Mouse (Mus musculus): ENCODE measurements at regions not wholly inside any gene's neighbourhood (a gene's known extent, or its start where the extent isn't known, plus 50 kb on each side); places are given as distances from the start of the nearest gene placed in this dataset.

- H3K9ac ChIP-seq (ENCODE audit: control insufficient read depth, low read depth, low read length, poor library complexity, severe bottlenecking), result no peak overlapping the region
- H3K4me3 ChIP-seq (ENCODE audit: control insufficient read depth in 1 of 2, insufficient read depth in 1 of 2, low read depth in 2 of 2, low read length in 2 of 2), result no peak overlapping the region
- no peak overlapping the region for H3K27ac ChIP-seq (ENCODE audit: control insufficient read depth, low read depth, low read length)
- no peaks in the 10 kb centered on the region for H3K79me2 ChIP-seq (ENCODE audit: control insufficient read depth, insufficient read depth, low read length, poor library complexity)
- no peaks in the 10 kb centered on the region for H3K4me1 ChIP-seq (ENCODE audit: control insufficient read depth in 1 of 2, insufficient read depth in 2 of 2, low read length in 2 of 2)
- no peaks in the 10 kb centered on the region for H3K27me3 ChIP-seq (ENCODE audit: control insufficient read depth in 1 of 2, insufficient read depth in 2 of 2, low read length in 2 of 2)
- no peak for TF ChIP-seq ZMIZ1 (IDR thresholded peaks at IDR 0.05; ENCODE audit: low read depth, low read length)
- TF ChIP-seq RAD21 (IDR thresholded peaks at IDR 0.05; ENCODE audit: low read depth, low read length), result peak; percentile 24
- TF ChIP-seq ZC3H11A (IDR thresholded peaks at IDR 0.05; ENCODE audit: low read depth, low read length), result 0 out of 2 replicates have a peak, but pooled peaks have one; percentile 16
- TF ChIP-seq CTCF (IDR thresholded peaks at IDR 0.05 in 2 of 3, conservative IDR thresholded peaks at IDR 0.05 in 1 of 3; ENCODE audit: control insufficient read depth in 1 of 3, insufficient read depth in 1 of 3, low read depth in 2 of 3, low read length in 3 of 3, poor library complexity in 1 of 3, severe bottlenecking in 1 of 3), result peak; percentile 54 to 74 (median 55)
- no peak for TF ChIP-seq HCFC1 (IDR thresholded peaks at IDR 0.05; ENCODE audit: low read depth, low read length)
- TF ChIP-seq SMC3 (IDR thresholded peaks at IDR 0.05; ENCODE audit: low read depth, low read length), result peak; percentile 40
- no peaks in the 10 kb centered on the region for H3K36me3 ChIP-seq (ENCODE audit: control insufficient read depth in 1 of 2, insufficient read depth in 2 of 2, low read length in 2 of 2)
- no peaks in the 10 kb centered on the region for H3K9me3 ChIP-seq (replicated peaks; ENCODE audit: insufficient read depth, low read length)
- peak; percentile 27 for DNase-seq (ENCODE audit: low read depth, low spot score)
Observed at GRCm38 (mm10) chr16:77989139-77989538, 312.1 kb upstream of the Cxadr start.

DNA sequence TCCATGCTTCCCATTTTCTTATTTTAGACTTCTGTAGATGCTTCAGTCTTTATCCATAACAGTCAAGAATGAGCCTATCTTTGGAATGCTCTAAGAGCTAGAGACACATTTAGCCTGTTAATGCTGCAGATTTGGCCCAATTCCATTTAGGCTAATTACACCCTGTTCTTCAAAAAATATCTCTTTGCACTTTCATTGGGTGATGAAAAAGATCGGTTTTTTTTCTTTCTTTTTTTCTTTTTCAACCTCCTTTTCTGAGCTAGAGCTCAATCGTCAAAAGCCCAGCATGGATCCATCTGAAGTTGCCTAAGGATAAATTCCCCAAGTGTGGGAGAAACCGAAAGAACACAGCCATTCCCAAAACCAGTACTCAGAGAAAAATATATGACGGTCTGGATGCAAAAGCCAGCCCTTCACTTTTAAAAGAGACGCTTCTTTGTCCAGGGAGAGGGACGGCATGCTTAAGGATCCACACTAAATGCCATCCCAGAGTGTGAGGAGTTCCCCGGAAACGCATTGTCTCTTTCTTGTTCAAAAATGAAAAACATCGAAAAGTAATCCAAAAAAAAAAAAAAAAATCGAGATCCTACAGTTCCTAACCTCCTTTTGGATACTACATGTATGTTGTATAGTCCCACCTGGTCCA is 314.3 kb upstream of the Cxadr start:
- no peaks in the 10 kb centered on the region for H3K9me3 ChIP-seq (replicated peaks; ENCODE audit: insufficient read depth, low read length)
- H3K4me3 ChIP-seq (ENCODE audit: control insufficient read depth in 1 of 2, insufficient read depth in 1 of 2, low read depth in 2 of 2, low read length in 2 of 2), result no peak overlapping the region
- H3K27ac ChIP-seq (ENCODE audit: control insufficient read depth, low read depth, low read length), result no peak overlapping the region
- no peaks in the 10 kb centered on the region for H3K36me3 ChIP-seq (ENCODE audit: control insufficient read depth in 1 of 2, insufficient read depth in 2 of 2, low read length in 2 of 2)
- no peaks in the 10 kb centered on the region for H3K4me1 ChIP-seq (ENCODE audit: control insufficient read depth in 1 of 2, insufficient read depth in 2 of 2, low read length in 2 of 2)
- TF ChIP-seq E2F4 (IDR thresholded peaks at IDR 0.05; ENCODE audit: borderline replicate concordance, low read depth, low read length), result no peak
- H3K79me2 ChIP-seq (ENCODE audit: control insufficient read depth, insufficient read depth, low read length, poor library complexity), result no peaks in the 10 kb centered on the region
- no peak overlapping the region for H3K9ac ChIP-seq (ENCODE audit: control insufficient read depth, low read depth, low read length, poor library complexity, severe bottlenecking)
- H3K27me3 ChIP-seq (ENCODE audit: control insufficient read depth in 1 of 2, insufficient read depth in 2 of 2, low read length in 2 of 2), result no peaks in the 10 kb centered on the region
- DNase-seq (ENCODE audit: low read depth, low spot score), result no peak

DNA sequence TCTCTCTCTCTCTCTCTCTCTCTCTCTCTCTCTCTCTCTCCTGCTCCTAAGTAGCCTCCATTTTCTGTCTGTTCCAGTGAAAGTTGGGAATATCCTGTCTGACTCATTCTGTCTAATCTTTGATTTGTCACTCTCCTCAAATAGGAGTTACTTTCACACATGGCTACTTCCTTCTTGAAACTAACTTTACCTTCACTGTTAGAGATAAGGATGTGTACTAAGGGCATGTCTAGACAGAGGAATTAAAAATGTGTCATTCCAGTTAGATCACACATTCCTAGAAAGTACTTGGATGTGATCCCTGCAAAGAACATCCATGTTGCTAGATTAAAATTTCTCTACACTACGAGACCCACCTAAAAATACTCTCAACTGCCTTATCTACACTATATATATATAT is 346.9 kb upstream of the Gm11146 start:
- Histone ChIP-seq H3K4me3 (ENCODE audit: control insufficient read depth in 1 of 2, insufficient read depth in 1 of 2, low read depth in 2 of 2, low read length in 2 of 2) (no peak overlapping the region), H3K9me3 (replicated peaks; ENCODE audit: insufficient read depth, low read length) (no peaks in the 10 kb centered on the region), H3K27ac (ENCODE audit: control insufficient read depth, low read depth, low read length) (no peak overlapping the region), H3K4me1 (ENCODE audit: control insufficient read depth in 1 of 2, insufficient read depth in 2 of 2, low read length in 2 of 2) (no peaks in the 10 kb centered on the region), H3K9ac (ENCODE audit: control insufficient read depth, low read depth, low read length, poor library complexity, severe bottlenecking) (no peak overlapping the region), H3K27me3 (ENCODE audit: control insufficient read depth in 1 of 2, insufficient read depth in 2 of 2, low read length in 2 of 2) (no peaks in the 10 kb centered on the region), H3K79me2 (ENCODE audit: control insufficient read depth, insufficient read depth, low read length, poor library complexity) (no peaks in the 10 kb centered on the region), H3K36me3 (ENCODE audit: control insufficient read depth in 1 of 2, insufficient read depth in 2 of 2, low read length in 2 of 2) (no peaks in the 10 kb centered on the region)
- no peak for TF ChIP-seq RAD21 (IDR thresholded peaks at IDR 0.05; ENCODE audit: low read depth, low read length)
- no peak for TF ChIP-seq TCF12 (IDR thresholded peaks at IDR 0.05; ENCODE audit: low read depth, low read length)
- TF ChIP-seq GABPA (IDR thresholded peaks at IDR 0.05; ENCODE audit: low read depth, low read length), result no peak
- no peak for TF ChIP-seq ELF1 (IDR thresholded peaks at IDR 0.05; ENCODE audit: low read depth, low read length)
- no peak for TF ChIP-seq KAT2A (conservative IDR thresholded peaks at IDR 0.05; ENCODE audit: low read depth, low read length)
- TF ChIP-seq NELFE (IDR thresholded peaks at IDR 0.05; ENCODE audit: low read depth, low read length), result no peak
- DNase-seq (ENCODE audit: low read depth, low spot score), result no peak
